Mouse (Mus musculus) heart, adult 18-20 months (tissue): ENCODE measurements around the gene Ippk. TPM values are rescaled to one million over a fixed set of nuclear protein-coding genes. Genes with fewer than 3 reads are reported as not detected.

Experiments
- DNase-seq, 2 experiments: peaks; one replicate each; pipeline ENCODE4 v3.0.0; 2021 to 2022; ENCODE audit warnings: mixed read lengths in 1 of 2
- long read RNA-seq, 2 experiments: library from polyadenylated mRNA; stranded (forward); transcript quantifications; one replicate each; pipeline ENCODE4 v2.0.0; 2021
- total RNA-seq, 2 experiments: library from RNA; stranded (reverse); gene quantifications; 2 replicates each; pipeline ENCODE4 v1.2.3; 2021

The Ippk gene
- 1 to 10 TPM; 7.0 to 7.4 TPM for total RNA-seq
- long read RNA-seq, experiment 1, full-length matches to known transcripts: 9 of 11 reads
- long read RNA-seq, experiment 1, partial matches to known transcripts: 1 of 11 reads
- long read RNA-seq, experiment 1, other reads (novel, unspliced or antisense): 1 of 11 reads
- long read RNA-seq, experiment 2, partial matches to known transcripts: 1 of 2 reads
- long read RNA-seq, experiment 2, other reads (novel, unspliced or antisense): 1 of 2 reads

- peak; percentile 98 to 99 for DNase-seq
Measured at GRCm38 (mm10) chr13:49420754-49421605, at the start of gene Ippk. Ippk (plus strand) TSS chr13:49421249.

- peak; percentile 82 to 95 for DNase-seq
Measured at GRCm38 (mm10) chr13:49371428-49371899, 49.6 kb upstream of the Ippk start.

GRCm38 (mm10) chr13:49372370-49373060 lies 48.5 kb upstream of the Ippk start:
- peak; percentile 75 to 77 for DNase-seq

GRCm38 (mm10) chr13:49374304-49374703 lies 46.7 kb upstream of the Ippk start:
- no peak for DNase-seq

- DNase-seq: no peak
Measured at GRCm38 (mm10) chr13:49374730-49375129, 46.3 kb upstream of the Ippk start.

GRCm38 (mm10) chr13:49377608-49378007 lies 43.4 kb upstream of the Ippk start:
- DNase-seq: no peak

GRCm38 (mm10) chr13:49379301-49379700 lies 41.7 kb upstream of the Ippk start:
- DNase-seq: no peak

GRCm38 (mm10) chr13:49381230-49381629 lies 39.8 kb upstream of the Ippk start:
- peak; percentile 91 to 98 for DNase-seq

GRCm38 (mm10) chr13:49382997-49383396 lies 38.1 kb upstream of the Ippk start:
- DNase-seq: no peak

- DNase-seq: no peak
Measured at GRCm38 (mm10) chr13:49384751-49385463, 36.1 kb upstream of the Ippk start.

GRCm38 (mm10) chr13:49391374-49391773 lies 29.7 kb upstream of the Ippk start:
- DNase-seq: no peak

- DNase-seq: no peak
Measured at GRCm38 (mm10) chr13:49393579-49393978, 27.5 kb upstream of the Ippk start.

- no peak for DNase-seq
Measured at GRCm38 (mm10) chr13:49394886-49395447, 26.1 kb upstream of the Ippk start.

GRCm38 (mm10) chr13:49396798-49397197 lies 24.3 kb upstream of the Ippk start:
- DNase-seq: no peak

- no peak for DNase-seq
Measured at GRCm38 (mm10) chr13:49398191-49398590, 22.9 kb upstream of the Ippk start.

- DNase-seq: peak; percentile 53 to 63
Measured at GRCm38 (mm10) chr13:49400139-49400538, 20.9 kb upstream of the Ippk start.

- DNase-seq: no peak
Measured at GRCm38 (mm10) chr13:49402628-49403027, 18.4 kb upstream of the Ippk start.

GRCm38 (mm10) chr13:49407795-49408194 lies 13.3 kb upstream of the Ippk start:
- DNase-seq: no peak

GRCm38 (mm10) chr13:49421606-49421917 lies 513 bp downstream of the Ippk start:
- DNase-seq: peak in 1 of 2 experiments; percentile 37

- DNase-seq: no peak
Measured at GRCm38 (mm10) chr13:49421959-49422358, 910 bp downstream of the Ippk start.

- DNase-seq: no peak
Measured at GRCm38 (mm10) chr13:49426736-49427135, 5.7 kb downstream of the Ippk start.
